Mouse (Mus musculus): ENCODE data around the gene Trip13. TPM values are rescaled to one million over a fixed set of nuclear protein-coding genes. Genes with fewer than 3 reads are reported as not detected.

Gene Trip13
- polyA plus RNA-seq, 1 experiment from 2014 or later, result 17.6 TPM

DNA sequence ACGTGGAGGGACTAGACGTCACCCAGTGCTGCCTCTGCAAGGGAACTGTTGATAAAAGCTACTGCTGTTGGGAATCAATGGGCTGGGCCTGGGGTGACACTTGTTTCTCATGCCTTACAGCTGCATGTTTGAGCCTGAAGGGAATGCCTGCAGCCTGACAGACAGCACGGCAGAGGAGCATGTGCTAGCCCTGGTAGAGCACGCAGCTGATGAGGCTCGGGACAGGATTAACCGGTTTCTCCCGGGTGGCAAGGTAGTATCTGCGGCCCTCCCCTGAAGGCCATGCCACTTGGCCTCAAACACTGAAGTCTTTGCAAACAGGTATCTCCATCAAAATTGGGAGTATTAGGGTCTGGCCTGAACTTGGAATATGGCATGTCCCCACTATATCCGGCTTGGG, 7.0 kb upstream of the Trip13 start:
- H3K9ac ChIP-seq, result no peak overlapping the region
- no peaks in the 10 kb centered on the region for H3K9me3 ChIP-seq (replicated peaks)
- no peaks in the 10 kb centered on the region for H3K4me1 ChIP-seq (replicated peaks)
- 88% methylated on average over 9 of the region's 9 CpGs for WGBS (ENCODE audit: insufficient replicate concordance)
- H3K4me3 ChIP-seq (replicated peaks), result no peak overlapping the region
- no peak overlapping the region for H3K27ac ChIP-seq (replicated peaks)
- peaks cover 78% of the 10 kb centered on the region for H3K36me3 ChIP-seq (replicated peaks)
- no peak for ATAC-seq (ENCODE audit: insufficient read depth)
- H3K27me3 ChIP-seq, result no peaks in the 10 kb centered on the region
- H3K4me2 ChIP-seq, result no peak overlapping the region

GRCm38 (mm10) chr13:73939101-73939500, 1.5 kb upstream of the Trip13 start:
- 82% methylated on average over 5 of the region's 5 CpGs for WGBS (ENCODE audit: insufficient replicate concordance)
- no peak overlapping the region for H3K27ac ChIP-seq (replicated peaks)
- peak overlapping the region; percentile 90; the same call in 1 of the 2 replicates for H3K4me2 ChIP-seq
- H3K4me1 ChIP-seq (replicated peaks), result peaks cover 28% of the 10 kb centered on the region
- ATAC-seq (ENCODE audit: insufficient read depth), result no peak
- H3K9me3 ChIP-seq (replicated peaks), result no peaks in the 10 kb centered on the region
- no peak overlapping the region for H3K9ac ChIP-seq
- H3K36me3 ChIP-seq (replicated peaks), result peaks cover 46% of the 10 kb centered on the region
- no peak overlapping the region for H3K4me3 ChIP-seq (replicated peaks)
- H3K27me3 ChIP-seq, result no peaks in the 10 kb centered on the region

GRCm38 (mm10) chr13:73938177-73938560, 585 bp upstream of the Trip13 start:
- no peak for ATAC-seq (ENCODE audit: insufficient read depth)
- Histone ChIP-seq H3K4me1 (replicated peaks) (peaks cover 28% of the 10 kb centered on the region), H3K36me3 (replicated peaks) (peaks cover 42% of the 10 kb centered on the region), H3K4me2 (peak overlapping the region; percentile 90), H3K9ac (peak overlapping the region; percentile 86), H3K27me3 (no peaks in the 10 kb centered on the region), H3K4me3 (replicated peaks) (peak overlapping the region; percentile 90), H3K9me3 (replicated peaks) (no peaks in the 10 kb centered on the region), H3K27ac (replicated peaks) (peak overlapping the region; percentile 98)
- WGBS (ENCODE audit: insufficient replicate concordance), result 6% methylated on average over 13 of the region's 13 CpGs

- WGBS (ENCODE audit: insufficient replicate concordance), result 10% methylated on average over 5 of the region's 5 CpGs
- Histone ChIP-seq H3K9ac (peak overlapping the region; percentile 86), H3K27ac (replicated peaks) (peak overlapping the region; percentile 98; the same call in 1 of the 2 replicates), H3K27me3 (no peaks in the 10 kb centered on the region), H3K4me2 (peak overlapping the region; percentile 90), H3K4me3 (replicated peaks) (peak overlapping the region; percentile 90), H3K36me3 (replicated peaks) (peaks cover 42% of the 10 kb centered on the region), H3K9me3 (replicated peaks) (no peaks in the 10 kb centered on the region), H3K4me1 (replicated peaks) (peaks cover 28% of the 10 kb centered on the region)
- ATAC-seq (ENCODE audit: insufficient read depth), result peak; percentile 6
These were observed 655 bp downstream of the Trip13 start for GRCm38 (mm10) chr13:73936938-73937320.

- WGBS (ENCODE audit: insufficient replicate concordance), result 78% methylated on average over 10 of the region's 10 CpGs
- Histone ChIP-seq H3K27ac (replicated peaks) (no peak overlapping the region), H3K36me3 (replicated peaks) (peaks cover 78% of the 10 kb centered on the region), H3K9me3 (replicated peaks) (no peaks in the 10 kb centered on the region), H3K4me1 (replicated peaks) (peaks cover 17% of the 10 kb centered on the region), H3K9ac (no peak overlapping the region), H3K27me3 (no peaks in the 10 kb centered on the region), H3K4me2 (no peak overlapping the region), H3K4me3 (replicated peaks) (no peak overlapping the region)
- no peak for ATAC-seq (ENCODE audit: insufficient read depth)
These were observed 5.4 kb downstream of the Trip13 start for GRCm38 (mm10) chr13:73932201-73932600.

DNA sequence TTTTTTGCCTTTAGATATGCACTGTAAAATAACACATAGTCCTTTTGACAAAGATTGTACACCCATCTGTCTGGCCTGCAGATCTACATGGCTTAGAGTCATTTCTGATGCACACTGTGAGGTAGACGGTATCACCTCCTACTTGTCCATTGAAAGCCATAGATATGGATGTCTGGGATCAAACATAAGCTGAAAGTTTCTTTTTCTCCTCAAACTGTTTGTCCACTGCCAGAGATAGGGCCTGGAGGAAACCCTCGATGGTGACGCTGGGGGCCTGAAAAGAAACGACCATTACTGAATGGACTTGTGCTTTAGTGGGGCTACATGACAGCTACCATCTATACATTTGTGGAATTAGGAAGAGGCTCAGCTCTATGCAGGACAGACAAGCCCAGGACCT, 24.5 kb downstream of the Trip13 start:
- WGBS (ENCODE audit: insufficient replicate concordance), result 81% methylated on average over 4 of the region's 4 CpGs
- Histone ChIP-seq H3K4me3 (replicated peaks) (no peak overlapping the region), H3K36me3 (replicated peaks) (peaks cover 59% of the 10 kb centered on the region)

DNA sequence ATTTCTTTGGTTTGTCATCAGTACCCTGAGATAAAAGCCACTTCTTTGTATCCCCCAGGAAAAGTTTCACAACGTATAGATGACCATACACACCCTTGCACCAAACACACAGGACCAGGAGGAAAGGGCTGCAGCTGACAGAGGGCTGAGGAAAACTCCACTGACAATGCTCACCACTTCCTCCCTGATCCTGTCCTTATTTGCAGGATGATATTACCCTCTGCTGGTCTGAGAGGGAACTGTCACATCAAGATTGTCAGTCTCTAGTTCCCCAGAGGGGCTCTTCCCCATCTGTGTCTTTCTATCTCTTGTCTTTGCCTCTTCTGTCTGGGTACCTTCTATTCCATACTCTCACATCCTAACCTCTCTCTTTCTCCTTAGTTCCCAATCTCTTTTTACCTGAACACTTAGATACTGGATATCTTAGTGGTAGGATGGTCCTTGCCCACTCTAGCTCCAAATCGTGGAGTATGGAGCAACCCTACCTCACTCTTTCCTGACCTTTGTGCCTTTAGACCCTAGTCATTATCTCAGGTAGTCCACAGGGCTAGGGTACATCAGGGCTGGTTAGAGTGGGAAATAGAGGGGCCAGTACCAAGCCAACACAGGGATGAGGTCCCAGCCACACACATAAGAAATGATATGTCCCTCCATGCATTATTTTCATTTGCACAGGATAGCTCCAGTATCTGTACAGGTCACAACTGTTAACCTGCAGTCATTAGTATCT, 29.7 kb downstream of the Trip13 start:
- no peak overlapping the region for H3K9ac ChIP-seq
- H3K27ac ChIP-seq (replicated peaks), result no peak overlapping the region
- ATAC-seq (ENCODE audit: insufficient read depth), result no peak
- no peak overlapping the region for H3K4me3 ChIP-seq (replicated peaks)
- peaks cover 14% of the 10 kb centered on the region for H3K36me3 ChIP-seq (replicated peaks)
- H3K4me2 ChIP-seq, result no peak overlapping the region
- H3K4me1 ChIP-seq (replicated peaks), result no peaks in the 10 kb centered on the region
- no peaks in the 10 kb centered on the region for H3K27me3 ChIP-seq
- H3K9me3 ChIP-seq (replicated peaks), result no peaks in the 10 kb centered on the region
- WGBS (ENCODE audit: insufficient replicate concordance), result 42% methylated on average over 2 of the region's 2 CpGs

More for the DNA sequence above, 24.5 kb downstream of the Trip13 start:
- Histone ChIP-seq H3K27ac (replicated peaks) (no peak overlapping the region), H3K4me1 (replicated peaks) (no peaks in the 10 kb centered on the region), H3K4me2 (no peak overlapping the region), H3K9ac (no peak overlapping the region), H3K27me3 (no peaks in the 10 kb centered on the region), H3K9me3 (replicated peaks) (no peaks in the 10 kb centered on the region)
- no peak for ATAC-seq (ENCODE audit: insufficient read depth)

GRCm38 (mm10) chr13:73907136-73907535, 30.4 kb downstream of the Trip13 start:
- WGBS (ENCODE audit: insufficient replicate concordance), result 69% methylated on average over 5 of the region's 5 CpGs

DNA sequence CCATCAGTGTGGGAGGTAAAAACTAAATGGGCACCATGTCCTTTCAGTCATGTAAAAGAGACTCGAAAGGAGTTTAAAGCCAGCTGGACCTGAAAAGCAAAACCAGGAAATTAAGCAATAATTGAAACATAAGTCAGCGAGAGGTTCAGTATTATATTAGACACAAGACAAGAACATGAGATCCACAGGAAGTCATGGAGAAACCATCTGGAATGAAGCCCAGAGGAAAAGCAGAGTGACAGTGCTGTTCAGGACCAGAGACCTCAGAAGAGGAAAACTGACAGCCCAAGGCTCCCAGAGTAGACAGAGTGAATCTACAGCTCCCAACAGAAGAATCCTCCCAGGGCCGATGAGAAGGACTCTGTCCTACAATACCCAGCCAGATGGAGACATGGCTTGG, 40.0 kb downstream of the Trip13 start:
- Histone ChIP-seq H3K36me3 (replicated peaks) (no peaks in the 10 kb centered on the region), H3K4me2 (no peak overlapping the region), H3K9ac (no peak overlapping the region), H3K4me3 (replicated peaks) (no peak overlapping the region), H3K4me1 (replicated peaks) (no peaks in the 10 kb centered on the region), H3K9me3 (replicated peaks) (no peaks in the 10 kb centered on the region), H3K27ac (replicated peaks) (no peak overlapping the region), H3K27me3 (no peaks in the 10 kb centered on the region)
- WGBS (ENCODE audit: insufficient replicate concordance), result 55% methylated on average over 3 of the region's 3 CpGs
- no peak for ATAC-seq (ENCODE audit: insufficient read depth)

More at GRCm38 (mm10) chr13:73907136-73907535, 30.4 kb downstream of the Trip13 start:
- Histone ChIP-seq H3K9ac (no peak overlapping the region), H3K4me3 (replicated peaks) (no peak overlapping the region), H3K27me3 (no peaks in the 10 kb centered on the region), H3K4me2 (no peak overlapping the region), H3K27ac (replicated peaks) (no peak overlapping the region), H3K4me1 (replicated peaks) (no peaks in the 10 kb centered on the region), H3K36me3 (replicated peaks) (peaks cover 10% of the 10 kb centered on the region), H3K9me3 (replicated peaks) (no peaks in the 10 kb centered on the region)
- no peak for ATAC-seq (ENCODE audit: insufficient read depth)

GRCm38 (mm10) chr13:73892493-73893178, 44.9 kb downstream of the Trip13 start:
- Histone ChIP-seq H3K36me3 (replicated peaks) (no peaks in the 10 kb centered on the region), H3K9me3 (replicated peaks) (no peaks in the 10 kb centered on the region), H3K4me3 (replicated peaks) (no peak overlapping the region), H3K27me3 (no peaks in the 10 kb centered on the region), H3K27ac (replicated peaks) (no peak overlapping the region), H3K9ac (no peak overlapping the region), H3K4me1 (replicated peaks) (no peaks in the 10 kb centered on the region), H3K4me2 (no peak overlapping the region)
- ATAC-seq (ENCODE audit: insufficient read depth), result no peak
- 43% methylated on average over 6 of the region's 6 CpGs for WGBS (ENCODE audit: insufficient replicate concordance)

DNA sequence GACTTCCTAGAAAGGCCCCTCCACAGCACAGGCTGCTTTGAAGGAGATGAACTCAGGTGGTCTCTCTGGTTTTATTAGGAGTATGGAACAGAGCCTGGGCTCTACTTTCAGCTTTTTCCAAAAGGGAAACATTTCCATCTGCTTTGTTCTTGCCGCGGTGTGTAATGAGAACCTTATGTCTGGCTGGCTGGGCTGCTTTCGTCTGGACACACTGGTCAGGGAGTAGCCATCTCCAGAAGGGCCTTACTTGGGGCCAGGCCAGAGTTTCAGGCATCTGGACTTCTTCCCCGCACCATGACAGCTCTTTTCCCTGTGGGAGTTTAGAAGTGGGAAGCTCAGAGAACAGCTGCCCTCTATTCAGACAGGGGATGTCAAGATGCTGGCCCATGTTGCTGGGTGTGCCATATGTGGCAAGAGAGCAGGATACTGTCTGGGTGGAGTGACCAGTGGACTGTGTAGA, 50.1 kb downstream of the Trip13 start:
- Histone ChIP-seq H3K27ac (replicated peaks) (no peak overlapping the region), H3K9me3 (replicated peaks) (no peaks in the 10 kb centered on the region), H3K4me3 (replicated peaks) (no peak overlapping the region), H3K4me1 (replicated peaks) (no peaks in the 10 kb centered on the region), H3K9ac (no peak overlapping the region), H3K4me2 (no peak overlapping the region), H3K36me3 (replicated peaks) (no peaks in the 10 kb centered on the region), H3K27me3 (no peaks in the 10 kb centered on the region)
- no peak for ATAC-seq (ENCODE audit: insufficient read depth)
- 64% methylated on average over 4 of the region's 4 CpGs for WGBS (ENCODE audit: insufficient replicate concordance)
